9 mouse cellular contexts compared by ENCODE assay signal in genomic region chr16:11814935-11815650, GRCm38 (mm10).
DNase-seq lines count a peak whose midpoint lies in the region; ATAC-seq and TF ChIP-seq lines count a peak whose summit lies in the region.
"Had no signal": no experiment of that assay in that cellular context is flagged by ENCODE, and none has a peak within 500 bp of the region (broad histone marks: within the 10 kb centered on the region; RNA-seq: fewer than 3 reads in every experiment).

No protein-coding gene starts in this region.

- no peaks in the 10 kb centered on the region for H3K27me3 ChIP-seq in forebrain, embryonic 15.5 days
- H3K27me3 ChIP-seq in forebrain, embryonic 10.5 days (ENCODE audit: poor library complexity, severe bottlenecking), result no peaks in the 10 kb centered on the region
- no peaks in the 10 kb centered on the region for H3K27me3 ChIP-seq in neural tube, embryonic 13.5 days
- H3K27me3 ChIP-seq in myocyte (ENCODE audit: control insufficient read depth, insufficient read depth, insufficient read length), result no peaks in the 10 kb centered on the region

- peak overlapping the region; percentile 31; the same call in 1 of the 2 replicates for H3K27ac ChIP-seq in forebrain, embryonic 15.5 days (replicated peaks)
- H3K27ac ChIP-seq in forebrain, embryonic 10.5 days, result no peak overlapping the region
- no peak overlapping the region for H3K27ac ChIP-seq in neural tube, embryonic 13.5 days (replicated peaks)

- 58% methylated on average over 10 of the region's 10 CpGs for WGBS in forebrain, embryonic 15.5 days
- WGBS in forebrain, embryonic 10.5 days, result 83% methylated on average over 10 of the region's 10 CpGs
- WGBS in neural tube, embryonic 13.5 days, result 76% methylated on average over 10 of the region's 10 CpGs

- H3K9me3 ChIP-seq in forebrain, embryonic 15.5 days, result no peaks in the 10 kb centered on the region
- H3K9me3 ChIP-seq in forebrain, embryonic 10.5 days, result no peaks in the 10 kb centered on the region
- no peaks in the 10 kb centered on the region for H3K9me3 ChIP-seq in neural tube, embryonic 13.5 days

- no peak overlapping the region for H3K9ac ChIP-seq in forebrain, embryonic 15.5 days (replicated peaks)
- H3K9ac ChIP-seq in neural tube, embryonic 13.5 days, result no peak overlapping the region
- H3K9ac ChIP-seq: lung, embryonic 14.5 days had no signal

- peaks cover 10% of the 10 kb centered on the region for H3K4me1 ChIP-seq in forebrain, embryonic 15.5 days
- H3K4me1 ChIP-seq in forebrain, embryonic 10.5 days, result no peaks in the 10 kb centered on the region
- H3K4me1 ChIP-seq in neural tube, embryonic 13.5 days (replicated peaks), result 0 out of 2 replicates have a peak, but pooled peaks cover 4% of the 10 kb centered on the region

- no peak overlapping the region for H3K4me3 ChIP-seq in forebrain, embryonic 15.5 days
- no peak overlapping the region for H3K4me3 ChIP-seq in forebrain, embryonic 10.5 days
- H3K4me3 ChIP-seq in neural tube, embryonic 13.5 days, result no peak overlapping the region
- no peak overlapping the region for H3K4me3 ChIP-seq in myocyte

- H3K36me3 ChIP-seq in forebrain, embryonic 15.5 days, result no peaks in the 10 kb centered on the region
- no peaks in the 10 kb centered on the region for H3K36me3 ChIP-seq in forebrain, embryonic 10.5 days (replicated peaks)
- H3K36me3 ChIP-seq in neural tube, embryonic 13.5 days, result no peaks in the 10 kb centered on the region
- no peaks in the 10 kb centered on the region for H3K36me3 ChIP-seq in myocyte (ENCODE audit: control insufficient read depth, insufficient read depth)

- H3K79me2 ChIP-seq in myocyte (ENCODE audit: control insufficient read depth, insufficient read depth), result no peaks in the 10 kb centered on the region

- no peak for TF ChIP-seq POLR2A in myocyte (IDR thresholded peaks at IDR 0.05; ENCODE audit: insufficient read length, low read depth)

- peak; percentile 69; the same call in 1 of the 2 replicates for ATAC-seq in forebrain, embryonic 15.5 days (replicated peaks)
- 0 out of 2 replicates have a peak, but pooled peaks have one; percentile 53 for ATAC-seq in neural tube, embryonic 13.5 days (ENCODE audit: low read depth)
- ATAC-seq in megakaryocyte-erythroid progenitor cell, adult 5-6 weeks (replicated peaks; ENCODE audit: low FRiP score, low TSS enrichment, poor library complexity, severe bottlenecking), result no peak

- no peak overlapping the region for H3ac ChIP-seq in myocyte (ENCODE audit: control insufficient read depth, insufficient read length)

- DNase-seq in forebrain, embryonic 10.5 days (ENCODE audit: extremely low spot score, low spot score), result no peak
- DNase-seq in neural tube, embryonic 10.5 days (ENCODE audit: extremely low spot score, low spot score), result no peak
- peak; percentile 31 for DNase-seq in fibroblast of lung, adult 2 months (ENCODE audit: low read depth)
- DNase-seq in layer of hippocampus, adult 11-12 months (ENCODE audit: low spot score), result no peak
- DNase-seq: lung, embryonic 14.5 days had no signal

- no peak overlapping the region for H3K4me2 ChIP-seq in forebrain, embryonic 15.5 days (replicated peaks)
- H3K4me2 ChIP-seq in neural tube, embryonic 13.5 days, result no peak overlapping the region
- H3K4me2 ChIP-seq in myocyte (ENCODE audit: low read depth), result no peak overlapping the region
- H3K4me2 ChIP-seq: lung, embryonic 14.5 days had no signal

TF ChIP-seq in myocyte, 11 proteins besides CTCF, POLR2A, EP300 and RAD21:
- TF ChIP-seq MYOG (IDR thresholded peaks at IDR 0.05; ENCODE audit: control insufficient read depth in 1 of 3, insufficient read depth in 1 of 3, insufficient read length in 2 of 3, low read depth in 2 of 3), result peak in 2 of 3 experiments; percentile 45 to 56
- TF ChIP-seq MYOD1 (IDR thresholded peaks at IDR 0.05; ENCODE audit: control insufficient read depth in 1 of 3, insufficient read length in 2 of 3, low read depth in 2 of 3), result peak in 2 of 3 experiments; percentile 30 to 63
- no peak for TF ChIP-seq TCF12 (IDR thresholded peaks at IDR 0.05; ENCODE audit: insufficient read depth, poor library complexity, severe bottlenecking)
